Mouse (Mus musculus): ENCODE results near the gene Olfr906. TPM values are rescaled to one million over a fixed set of nuclear protein-coding genes. Genes with fewer than 3 reads are reported as not detected.

Gene Olfr906
- not detected in 2 replicates for polyA plus RNA-seq (2015; fragmentation: Nextera tagmentation; extraction: Ambion mirVana)

GRCm38 (mm10) chr9:38486785-38487184 is at the start of gene Olfr906:
Gene Olfr906 (plus strand): TSS chr9:38487085.

DNA sequence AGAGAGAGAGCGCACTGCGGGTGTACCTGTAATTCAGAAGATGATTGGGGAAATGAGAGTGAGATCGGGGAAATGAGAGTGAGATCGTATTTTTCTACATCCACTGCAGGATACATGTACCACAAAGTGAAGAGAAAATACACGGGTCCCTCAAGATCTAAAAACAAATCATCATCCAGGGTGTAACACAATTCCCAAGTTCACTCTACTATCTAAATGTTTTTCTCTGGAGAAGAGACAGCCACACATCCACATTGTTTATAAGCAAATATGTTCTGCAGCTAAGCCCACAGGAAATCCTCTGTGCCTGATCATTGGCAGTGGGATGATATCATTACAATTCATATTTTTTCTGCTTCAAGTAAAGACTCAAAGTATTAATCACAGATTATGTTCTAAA is 39.5 kb upstream of the Olfr906 start, which contains the start of gene Olfr902:
TSS of gene Olfr902 (plus strand) at position 301 of the 400 bp plus-strand sequence.

GRCm38 (mm10) chr9:38462844-38463243 is 24.0 kb upstream of the Olfr906 start, which contains the start of gene Olfr904:
Gene Olfr904 (plus strand): TSS chr9:38463144.

DNA sequence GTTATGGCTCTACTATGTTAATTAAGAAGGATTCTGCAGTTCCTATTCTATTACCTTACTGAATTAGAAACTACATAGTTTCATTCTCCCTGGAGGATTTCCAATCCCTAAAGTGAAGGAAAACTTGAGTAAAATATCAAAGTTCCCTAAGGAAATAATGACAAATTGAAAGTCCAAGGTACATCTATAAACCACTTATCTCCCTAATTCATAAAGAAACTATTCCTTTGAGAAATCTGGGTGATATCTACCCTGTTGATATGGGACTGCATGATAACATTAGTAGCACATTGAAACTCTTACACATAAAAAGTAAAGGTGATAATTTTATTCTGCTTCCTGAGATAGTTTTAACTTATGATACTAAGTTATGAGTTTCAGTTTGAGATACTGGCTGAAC is 16.1 kb upstream of the Olfr906 start, which contains the start of gene Olfr905:
TSS of gene Olfr905 (plus strand) at position 301 of the 400 bp plus-strand sequence.

GRCm38 (mm10) chr9:38495501-38495900 is 8.6 kb downstream of the Olfr906 start, which contains the start of gene Olfr907:
Gene Olfr907 (plus strand): TSS chr9:38495801.

GRCm38 (mm10) chr9:38521280-38521679 is 34.4 kb downstream of the Olfr906 start, which contains the start of gene Olfr911-ps1:
Gene Olfr911-ps1 (plus strand): TSS chr9:38521580.

GRCm38 (mm10) chr9:38537549-38537948 is 50.7 kb downstream of the Olfr906 start, which contains the start of gene Olfr910:
Gene Olfr910 (plus strand): TSS chr9:38537849.

Other genes starting within 250 kb of the Olfr906 start
- not detected in 2 replicates for gene Olfr143, start 234.3 kb upstream of the Olfr906 start, polyA plus RNA-seq (2015; fragmentation: Nextera tagmentation; extraction: Ambion mirVana)
- gene Olfr895, start 219.2 kb upstream of the Olfr906 start, polyA plus RNA-seq (2015; fragmentation: Nextera tagmentation; extraction: Ambion mirVana), result not detected in 2 replicates
- gene Olfr896-ps1, start 196.0 kb upstream of the Olfr906 start, polyA plus RNA-seq (2015; fragmentation: Nextera tagmentation; extraction: Ambion mirVana), result not detected in 2 replicates
- gene Olfr25, start 158.0 kb upstream of the Olfr906 start, polyA plus RNA-seq (2015; fragmentation: Nextera tagmentation; extraction: Ambion mirVana), result not detected in 2 replicates
- not detected in 2 replicates for gene Olfr898, start 138.7 kb upstream of the Olfr906 start, polyA plus RNA-seq (2015; fragmentation: Nextera tagmentation; extraction: Ambion mirVana)
- not detected in 2 replicates for gene Olfr250, start 120.2 kb upstream of the Olfr906 start, polyA plus RNA-seq (2015; fragmentation: Nextera tagmentation; extraction: Ambion mirVana)
- gene Olfr251, start 110.0 kb upstream of the Olfr906 start, polyA plus RNA-seq (2015; fragmentation: Nextera tagmentation; extraction: Ambion mirVana), result not detected in 2 replicates
- not detected in 2 replicates for gene Olfr147, start 85.4 kb upstream of the Olfr906 start, polyA plus RNA-seq (2015; fragmentation: Nextera tagmentation; extraction: Ambion mirVana)
- gene Olfr901, start 57.6 kb upstream of the Olfr906 start, polyA plus RNA-seq (2015; fragmentation: Nextera tagmentation; extraction: Ambion mirVana), result not detected in 2 replicates
- not detected in 2 replicates for gene Olfr902, start 39.4 kb upstream of the Olfr906 start, polyA plus RNA-seq (2015; fragmentation: Nextera tagmentation; extraction: Ambion mirVana)
- not detected in 2 replicates for gene Olfr904, start 23.9 kb upstream of the Olfr906 start, polyA plus RNA-seq (2015; fragmentation: Nextera tagmentation; extraction: Ambion mirVana)
- not detected in 2 replicates for gene Olfr905, start 16.0 kb upstream of the Olfr906 start, polyA plus RNA-seq (2015; fragmentation: Nextera tagmentation; extraction: Ambion mirVana)
- gene Olfr907, start 8.7 kb downstream of the Olfr906 start, polyA plus RNA-seq (2015; fragmentation: Nextera tagmentation; extraction: Ambion mirVana), result not detected in 2 replicates
- not detected in 2 replicates for gene Olfr911-ps1, start 34.5 kb downstream of the Olfr906 start, polyA plus RNA-seq (2015; fragmentation: Nextera tagmentation; extraction: Ambion mirVana)
- not detected in 2 replicates for gene Olfr910, start 50.8 kb downstream of the Olfr906 start, polyA plus RNA-seq (2015; fragmentation: Nextera tagmentation; extraction: Ambion mirVana)
- not detected in 2 replicates for gene Olfr912, start 93.1 kb downstream of the Olfr906 start, polyA plus RNA-seq (2015; fragmentation: Nextera tagmentation; extraction: Ambion mirVana)
- not detected in 2 replicates for gene Olfr913, start 105.7 kb downstream of the Olfr906 start, polyA plus RNA-seq (2015; fragmentation: Nextera tagmentation; extraction: Ambion mirVana)
- not detected in 2 replicates for gene Olfr914, start 118.0 kb downstream of the Olfr906 start, polyA plus RNA-seq (2015; fragmentation: Nextera tagmentation; extraction: Ambion mirVana)
- not detected in 2 replicates for gene Olfr916, start 172.8 kb downstream of the Olfr906 start, polyA plus RNA-seq (2015; fragmentation: Nextera tagmentation; extraction: Ambion mirVana)
- gene Olfr917, start 178.8 kb downstream of the Olfr906 start, polyA plus RNA-seq (2015; fragmentation: Nextera tagmentation; extraction: Ambion mirVana), result not detected in 2 replicates
- not detected in 2 replicates for gene Olfr918, start 187.5 kb downstream of the Olfr906 start, polyA plus RNA-seq (2015; fragmentation: Nextera tagmentation; extraction: Ambion mirVana)
- gene Olfr919, start 216.6 kb downstream of the Olfr906 start, polyA plus RNA-seq (2015; fragmentation: Nextera tagmentation; extraction: Ambion mirVana), result not detected in 2 replicates
- gene Vwa5a, start 231.2 kb downstream of the Olfr906 start, polyA plus RNA-seq (2015; fragmentation: Nextera tagmentation; extraction: Ambion mirVana), result 11.2 and 13.3 TPM in 2 replicates

Measured in neural tube, postnatal 0 days (tissue).